Mouse (Mus musculus) 3T3-L1 (cell line): ENCODE results near the gene Plac1.

Experiments
- DNase-seq: peaks from one replicate; pipeline ENCODE4 v3.0.0-alpha.2; 2015; ENCODE audit warnings: low read depth, low spot score

Gene Plac1

DNA sequence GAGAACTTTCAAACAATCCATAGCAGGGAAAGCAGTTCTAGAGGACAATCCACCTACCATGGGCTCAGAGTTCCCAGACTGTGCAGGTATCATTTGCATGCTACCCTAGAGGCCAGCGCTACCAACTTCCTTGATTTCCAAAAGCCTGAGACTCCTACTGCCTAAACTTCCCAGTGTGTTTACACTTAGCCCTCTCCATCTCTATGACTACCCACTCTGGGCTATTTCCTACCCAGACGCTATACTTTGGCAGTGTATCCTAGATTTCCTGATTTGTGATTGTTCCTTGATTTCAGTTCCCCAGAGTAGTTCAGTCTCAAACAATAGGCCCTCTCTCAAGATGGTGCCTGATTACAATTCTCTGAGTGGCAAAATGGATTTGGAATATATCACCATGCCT lies 132.8 kb downstream of the Plac1 start:
- no peak for DNase-seq

- DNase-seq, result no peak
These were observed 138.7 kb downstream of the Plac1 start for GRCm38 (mm10) chrX:53101165-53101564.

DNA sequence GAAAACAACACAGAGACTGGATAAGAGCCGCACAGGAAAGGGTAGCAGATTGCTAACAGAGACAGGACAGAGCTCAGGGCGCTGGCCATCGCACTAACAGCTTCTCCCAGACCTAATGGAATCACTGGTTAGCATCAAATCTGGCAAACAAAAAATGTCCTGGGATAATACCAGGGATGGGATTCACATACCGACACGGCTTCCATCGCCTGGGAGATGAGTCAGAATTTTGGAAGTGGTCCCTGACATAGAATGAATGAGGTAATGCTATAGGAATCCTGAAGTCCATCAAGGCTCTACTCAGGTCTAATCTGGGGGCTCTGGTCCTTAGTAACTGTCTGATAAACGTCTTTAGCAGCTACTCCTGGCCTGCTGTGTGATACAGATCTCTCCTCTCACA lies 140.0 kb downstream of the Plac1 start:
- peak; percentile 89 for DNase-seq

DNA sequence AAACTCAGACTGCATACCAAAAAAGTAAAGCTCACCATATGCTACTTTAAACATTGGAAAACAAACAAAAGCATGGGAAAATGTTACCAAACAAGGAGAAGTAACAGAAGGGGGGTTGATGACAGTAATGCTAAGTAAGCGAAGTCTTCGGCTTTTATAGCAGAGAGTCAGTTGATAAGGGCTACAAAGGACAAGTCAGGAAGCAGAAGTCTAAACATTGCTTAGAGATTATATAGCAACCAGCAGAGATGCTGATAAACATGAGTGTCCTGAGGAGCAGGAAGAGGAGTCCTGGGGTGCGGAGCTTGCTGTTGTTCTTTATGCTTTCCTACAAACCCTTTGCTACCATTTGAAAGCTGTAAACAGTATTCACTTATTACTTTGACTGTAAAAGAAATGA lies 140.6 kb downstream of the Plac1 start:
- no peak for DNase-seq

DNA sequence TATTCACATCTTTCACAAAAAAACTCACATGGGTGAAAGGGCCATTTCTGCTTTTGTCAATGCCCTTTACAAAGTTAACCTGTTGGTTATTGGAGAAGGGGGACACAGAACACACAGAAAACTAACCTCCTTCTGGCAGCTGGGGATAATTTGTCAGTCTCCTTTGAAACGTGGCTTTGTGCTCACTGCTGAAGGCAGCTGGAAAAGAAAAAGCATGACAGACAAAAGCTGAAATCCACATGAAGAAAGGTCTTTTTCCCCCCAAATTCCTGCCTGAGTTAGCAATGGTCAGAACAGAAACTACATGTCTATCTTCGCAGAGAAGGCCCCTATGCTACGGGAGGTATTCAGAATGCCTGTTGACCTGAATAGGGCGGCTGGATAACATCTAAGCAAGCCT lies 141.6 kb downstream of the Plac1 start:
- no peak for DNase-seq

- no peak for DNase-seq
These were observed 142.1 kb downstream of the Plac1 start for GRCm38 (mm10) chrX:53097786-53098185.

- no peak for DNase-seq
These were observed 146.5 kb downstream of the Plac1 start for GRCm38 (mm10) chrX:53093381-53093780.

DNA sequence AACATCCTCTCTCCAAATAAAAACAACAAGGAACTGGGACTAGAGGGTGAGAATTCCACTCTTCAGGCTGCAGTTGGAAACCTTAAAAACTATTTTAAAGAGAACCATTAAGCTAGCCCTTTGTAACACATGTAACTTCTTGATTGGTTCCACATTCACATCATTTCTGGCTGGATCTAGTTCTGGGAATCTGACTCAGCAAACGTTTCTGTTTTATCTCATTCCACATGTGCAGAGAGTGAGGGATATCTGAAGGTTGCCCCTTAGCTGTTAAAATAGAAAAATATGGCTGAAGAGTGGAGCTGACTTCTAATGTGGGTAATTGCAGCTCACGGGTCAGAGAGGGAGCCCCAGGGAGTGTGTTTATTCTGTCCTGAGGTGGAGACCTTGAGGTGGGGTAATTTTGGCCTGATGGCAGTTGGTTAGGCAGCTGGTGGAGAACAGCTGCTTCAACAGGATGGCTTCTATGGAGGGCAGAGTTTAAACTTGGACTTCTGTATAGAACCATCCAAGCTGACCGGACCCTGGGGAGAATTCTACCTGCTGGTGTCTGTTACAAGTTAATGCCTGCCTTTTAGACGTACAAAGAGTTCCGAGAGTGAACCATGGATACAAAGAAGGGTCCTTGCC lies 151.1 kb downstream of the Plac1 start:
- peak; percentile 51 for DNase-seq

- DNase-seq, result no peak
These were observed 152.7 kb downstream of the Plac1 start for GRCm38 (mm10) chrX:53087202-53087601.

- DNase-seq, result no peak
These were observed 154.4 kb downstream of the Plac1 start for GRCm38 (mm10) chrX:53085559-53085958.

- no peak for DNase-seq
These were observed 175.5 kb downstream of the Plac1 start for GRCm38 (mm10) chrX:53064406-53064805.

DNA sequence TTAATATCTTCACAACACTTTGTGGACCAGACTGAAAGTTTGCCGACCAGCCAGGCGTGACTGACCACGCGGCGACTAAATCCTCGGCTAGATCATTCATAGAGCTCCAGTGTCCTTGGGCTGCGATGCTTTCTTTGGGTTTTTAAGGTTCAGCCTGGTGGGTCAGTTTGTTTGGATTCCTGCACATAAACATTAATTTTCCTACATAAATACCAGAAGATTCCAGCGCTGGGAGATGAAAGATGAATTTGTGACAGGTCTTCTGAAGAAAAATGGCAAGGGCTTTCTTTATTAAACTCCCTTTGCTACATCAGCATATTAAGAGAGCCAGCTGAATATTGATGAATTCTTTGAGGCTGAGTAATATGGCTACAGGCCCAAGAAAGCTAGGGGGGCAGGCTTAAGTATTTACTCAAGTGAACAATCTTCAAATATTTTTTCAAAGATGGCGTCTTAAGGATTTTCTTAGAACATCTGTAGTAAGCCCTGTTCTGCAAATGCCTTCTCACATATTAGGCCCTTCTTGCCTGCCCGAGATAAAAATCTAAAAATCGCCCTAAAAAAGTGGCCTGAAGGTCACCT lies 180.4 kb downstream of the Plac1 start:
- peak; percentile 57 for DNase-seq

DNA sequence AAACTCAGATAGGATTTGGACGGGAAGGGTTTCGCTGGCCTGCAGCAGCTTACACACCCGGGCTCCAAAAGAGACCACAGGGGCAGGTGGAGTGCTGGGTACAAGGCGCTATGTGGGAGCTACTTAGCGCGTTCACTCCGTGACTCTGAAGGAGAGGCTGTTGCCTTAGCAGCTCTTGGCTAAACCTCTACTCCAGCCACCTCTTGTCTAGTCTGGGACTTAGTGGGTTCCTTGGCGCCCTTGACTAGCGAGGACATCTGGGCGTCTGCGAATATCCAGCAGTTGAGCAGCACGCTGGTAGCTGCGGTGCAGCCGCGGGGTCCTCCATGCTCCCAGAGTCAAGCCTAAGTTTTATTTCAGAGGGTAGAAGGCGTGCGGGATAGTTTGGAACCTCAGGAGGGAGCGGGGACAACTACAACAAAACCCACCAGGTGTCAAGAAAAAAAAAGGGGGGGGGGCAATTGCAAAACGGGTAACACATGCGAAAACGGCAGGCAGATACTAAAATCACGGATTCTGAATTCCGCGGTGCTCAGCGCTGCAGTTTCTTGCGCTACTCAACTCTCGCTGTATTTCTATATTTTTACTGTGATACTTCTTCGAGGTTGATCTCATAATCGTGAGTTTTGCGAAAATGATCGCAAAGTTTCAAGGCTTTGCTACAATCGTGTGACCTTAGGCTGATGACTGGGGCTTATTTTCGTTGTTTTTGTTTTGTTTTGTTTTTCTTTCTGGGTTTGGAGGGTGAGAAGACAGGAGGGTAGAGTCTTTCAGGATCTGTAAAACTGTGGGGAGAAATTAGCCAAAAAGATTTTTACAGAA lies 181.2 kb downstream of the Plac1 start:
- no peak for DNase-seq

- DNase-seq, result no peak
These were observed 182.2 kb downstream of the Plac1 start for GRCm38 (mm10) chrX:53057760-53058090.

- peak; percentile 79 for DNase-seq
These were observed 182.7 kb downstream of the Plac1 start for GRCm38 (mm10) chrX:53057054-53057759.

- peak; percentile 64 for DNase-seq
These were observed 183.3 kb downstream of the Plac1 start for GRCm38 (mm10) chrX:53056627-53057026.

GRCm38 (mm10) chrX:53055771-53056170 lies 184.1 kb downstream of the Plac1 start:
- DNase-seq, result peak; percentile 72

- DNase-seq, result peak; percentile 18
These were observed 186.0 kb downstream of the Plac1 start for GRCm38 (mm10) chrX:53053885-53054284.

DNA sequence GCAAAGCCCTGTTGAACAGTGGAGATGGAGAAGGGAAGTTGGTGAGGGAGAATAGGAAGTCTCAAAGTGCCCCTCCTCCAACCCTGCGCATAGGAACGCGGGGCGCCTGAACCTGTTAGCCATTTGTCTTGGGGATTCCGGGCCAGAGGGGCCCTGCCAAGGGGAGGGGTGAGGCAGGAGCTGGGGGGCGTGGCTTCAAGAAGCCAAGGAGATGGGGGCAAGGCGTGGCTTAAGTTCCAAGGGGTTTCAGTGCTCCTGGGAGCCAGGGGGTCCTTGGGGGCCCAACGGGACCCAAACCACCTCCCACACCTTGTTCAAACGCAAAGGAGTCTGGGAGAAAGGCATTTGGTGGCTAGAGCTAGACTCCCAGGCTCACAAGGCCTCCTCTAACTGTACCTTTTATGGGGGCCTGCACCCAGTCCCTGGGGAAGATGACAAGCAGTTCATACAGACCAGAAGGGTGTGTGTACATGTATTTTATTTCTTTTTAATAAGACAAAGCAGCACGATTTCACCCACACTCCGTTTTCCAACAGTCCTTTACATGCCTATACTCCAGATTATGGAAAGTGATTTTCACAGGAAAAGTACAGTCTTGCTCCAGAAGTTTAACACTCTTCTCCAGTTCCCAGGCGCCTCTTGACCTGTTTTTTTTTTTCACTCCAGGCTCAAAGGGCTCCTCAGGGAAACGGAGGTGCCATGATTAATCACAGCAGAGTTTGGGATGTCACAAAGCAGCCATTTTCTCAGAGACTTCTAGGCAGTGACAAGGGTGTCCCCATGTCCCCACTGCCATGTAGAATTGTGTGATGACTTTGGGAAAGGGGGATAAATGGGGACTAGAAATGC lies 187.0 kb downstream of the Plac1 start:
- peak; percentile 50 for DNase-seq

- DNase-seq, result no peak
These were observed 189.6 kb downstream of the Plac1 start for GRCm38 (mm10) chrX:53050353-53050752.

- DNase-seq, result no peak
These were observed 190.7 kb downstream of the Plac1 start for GRCm38 (mm10) chrX:53049196-53049595.
